Mouse (Mus musculus) cerebellum, postnatal 10 days (tissue): ENCODE measurements around the gene Iqch.

ENCODE experiments used
- DNase-seq, 2 experiments: peaks; one replicate each; pipeline ENCODE4 v3.0.0; 2021; ENCODE audit warnings: mixed read lengths in 2 of 2

Gene Iqch

GRCm38 (mm10) chr9:63492291-63492690 lies 110.0 kb downstream of the Iqch start:
- DNase-seq: peak in 1 of 2 experiments; percentile 8

DNA sequence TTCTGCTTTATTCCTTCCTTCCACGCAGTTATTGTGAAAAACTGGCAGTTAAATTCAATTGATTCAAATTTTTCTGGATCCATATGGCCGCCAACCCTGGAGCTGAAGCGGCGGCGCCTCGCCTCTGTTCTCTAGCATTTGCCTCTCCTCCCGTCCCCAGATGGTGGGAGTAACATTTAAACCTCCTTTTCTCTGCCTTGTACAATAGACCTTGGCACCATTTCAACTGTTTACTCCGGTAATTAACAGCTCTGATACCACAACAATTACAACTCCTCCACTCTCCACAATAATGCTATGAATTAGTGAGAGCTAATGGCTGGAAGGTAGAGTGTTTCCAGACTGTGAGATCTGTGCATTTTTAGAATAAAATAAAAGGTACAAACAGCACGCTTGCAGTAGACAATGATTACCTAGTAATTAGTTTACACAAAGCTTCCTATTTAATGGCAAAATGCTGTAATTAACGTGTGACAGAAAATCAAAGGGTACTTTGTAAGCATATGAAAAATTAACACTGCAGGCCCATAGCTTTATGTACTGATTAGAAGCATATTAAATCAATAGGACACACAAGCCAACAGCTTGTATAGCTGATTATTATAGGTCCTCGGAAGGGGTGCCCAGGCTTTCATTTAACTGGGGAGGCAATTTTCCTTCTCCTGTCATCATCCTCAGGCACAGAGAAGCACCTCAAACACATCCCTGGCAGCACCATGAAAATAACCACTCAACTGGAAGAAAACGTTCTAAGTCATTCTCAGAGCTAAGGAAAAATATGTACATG lies 111.6 kb downstream of the Iqch start:
- DNase-seq: peak; percentile 55 to 56

DNA sequence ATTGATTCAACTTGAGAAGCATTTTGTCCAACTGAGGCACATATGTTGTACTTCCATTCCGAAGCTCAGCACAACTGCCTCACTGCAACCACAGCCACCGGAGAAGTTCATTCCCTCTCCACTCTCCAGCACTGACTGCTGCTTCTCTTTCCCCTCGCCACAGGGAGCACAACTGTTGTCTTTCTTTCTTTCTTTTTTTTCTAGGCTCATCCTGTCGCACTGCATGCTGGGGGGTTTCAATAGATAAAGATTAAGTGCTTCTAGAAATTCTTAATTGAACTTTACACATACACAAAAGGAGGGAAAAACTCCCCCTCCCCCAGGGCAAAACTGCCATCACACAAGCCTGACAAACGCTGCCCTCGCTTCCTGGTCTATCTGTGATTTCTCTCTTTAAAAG lies 113.1 kb downstream of the Iqch start:
- DNase-seq: no peak

GRCm38 (mm10) chr9:63465561-63465960 lies 136.7 kb downstream of the Iqch start:
- DNase-seq: no peak

DNA sequence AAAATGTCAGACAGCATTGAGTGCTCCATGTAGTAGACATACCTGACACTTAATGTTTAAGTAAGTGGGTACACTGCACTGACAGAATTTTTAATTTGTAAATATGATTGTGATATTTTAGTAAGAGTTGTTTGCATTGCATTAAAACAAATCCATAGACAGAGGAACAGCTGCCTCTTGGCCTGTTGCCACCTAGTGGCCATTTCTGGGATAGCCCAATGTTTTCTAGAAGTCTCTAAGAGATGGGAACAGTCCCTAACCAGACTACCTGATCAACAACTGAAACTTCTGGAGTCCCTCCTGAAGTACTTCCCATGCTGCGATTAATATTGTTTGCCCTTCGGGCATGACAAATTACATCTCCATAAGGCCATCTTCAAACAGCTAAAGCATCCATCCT lies 140.0 kb downstream of the Iqch start:
- peak; percentile 92 to 95 for DNase-seq

DNA sequence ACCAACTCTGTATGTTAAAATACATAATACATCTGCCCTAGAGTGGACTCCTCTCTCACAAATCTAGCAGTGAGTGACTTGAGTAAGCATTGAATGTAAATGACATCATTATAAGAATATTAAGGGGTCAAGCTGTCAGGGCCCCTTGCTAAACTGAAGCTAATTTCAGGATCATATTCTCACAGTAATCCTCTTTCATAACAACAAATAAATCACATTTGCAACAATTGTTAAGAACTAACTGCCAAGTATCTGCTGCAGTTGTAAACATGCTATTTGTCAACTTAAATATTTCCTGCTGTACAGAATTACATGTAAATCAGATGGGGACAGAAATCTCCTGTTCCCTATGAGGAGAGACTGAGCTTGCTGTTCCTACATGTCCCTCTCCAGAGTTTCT lies 145.9 kb downstream of the Iqch start:
- DNase-seq: no peak

DNA sequence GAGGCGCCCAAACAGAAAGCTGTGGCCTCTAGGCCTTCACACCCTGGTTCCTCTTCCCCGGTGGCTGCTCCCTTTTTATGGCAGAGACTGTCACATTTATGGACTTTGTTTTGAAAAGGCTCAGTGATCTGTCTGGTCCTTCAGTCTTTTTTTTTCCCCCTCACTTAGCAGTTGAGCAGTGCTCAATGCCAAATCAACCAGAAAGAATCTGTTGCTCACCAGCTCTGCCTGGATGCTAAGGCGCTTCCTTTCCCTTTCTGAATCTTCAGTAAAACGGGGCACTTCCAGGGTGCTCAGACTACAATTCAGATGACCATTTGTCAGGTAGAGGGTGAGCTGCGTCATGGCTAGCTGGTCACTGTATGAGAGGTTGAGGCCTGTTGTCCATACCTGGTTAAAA lies 148.0 kb downstream of the Iqch start:
- DNase-seq: no peak

DNA sequence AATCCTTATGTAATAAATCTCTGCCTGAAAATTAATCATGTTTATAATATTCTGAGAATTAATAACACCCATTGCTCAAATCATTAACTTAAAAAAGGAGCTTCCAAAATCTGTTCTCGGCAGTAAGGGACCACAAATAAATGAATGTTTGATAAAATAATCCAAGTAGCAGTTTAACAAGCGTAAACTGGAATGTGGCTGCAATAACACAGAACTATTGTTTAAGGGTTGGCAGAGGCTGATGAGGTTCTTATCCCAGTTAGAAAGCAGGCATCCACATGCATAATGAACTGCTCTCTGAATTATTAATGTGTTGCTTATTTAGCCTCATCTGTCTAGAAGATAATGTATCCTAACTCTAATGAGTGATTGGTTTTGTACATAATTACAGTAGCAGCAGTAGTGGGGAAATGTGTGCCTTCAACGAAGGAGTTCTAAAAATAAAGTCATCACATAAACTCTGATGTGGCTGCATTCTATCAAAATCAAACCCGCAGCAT lies 151.7 kb downstream of the Iqch start:
- no peak for DNase-seq

- no peak for DNase-seq
These were observed 158.6 kb downstream of the Iqch start for GRCm38 (mm10) chr9:63443695-63444094.

DNA sequence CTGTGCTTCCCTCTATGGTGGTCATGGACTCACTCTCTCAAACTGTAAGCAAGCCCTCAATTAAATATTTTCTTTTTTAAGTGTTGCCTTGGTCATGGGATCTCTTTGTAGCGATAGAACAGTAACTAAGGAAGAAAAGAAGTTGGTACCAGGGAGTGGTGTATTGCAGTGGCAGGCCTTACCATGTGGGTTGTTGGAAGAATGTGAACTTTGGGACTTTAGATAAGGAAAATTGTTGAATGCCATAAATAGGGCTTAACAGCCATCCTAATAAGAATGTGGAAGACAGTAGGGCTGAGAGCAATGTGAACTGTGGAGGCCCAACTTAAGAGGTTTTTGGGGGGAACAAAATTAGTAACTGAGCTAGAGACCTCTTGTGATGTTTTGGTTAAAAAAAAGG lies 171.6 kb downstream of the Iqch start:
- no peak for DNase-seq

GRCm38 (mm10) chr9:63421096-63421736 lies 181.1 kb downstream of the Iqch start:
- peak; percentile 11 to 17 for DNase-seq

DNA sequence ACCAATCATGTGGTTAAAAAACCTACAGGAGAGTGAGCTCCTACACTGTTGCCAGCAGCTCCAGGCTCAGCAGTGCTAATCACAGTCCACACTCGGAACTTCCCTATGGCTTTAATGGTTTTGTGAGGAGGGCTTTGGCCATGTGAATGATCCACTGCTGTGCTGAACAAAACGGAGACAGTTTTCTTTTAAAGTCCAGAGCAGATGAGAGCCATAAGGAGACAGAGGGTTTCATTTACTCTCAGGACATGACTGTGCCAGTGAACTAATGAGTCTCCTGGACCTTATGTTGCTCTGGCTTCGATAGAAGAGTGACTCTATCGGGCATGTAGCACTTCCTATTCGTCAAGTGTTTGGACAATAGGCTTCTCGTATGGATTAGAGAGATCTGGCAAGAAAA lies 181.9 kb downstream of the Iqch start:
- peak; percentile 48 to 66 for DNase-seq

- no peak for DNase-seq
These were observed 202.1 kb downstream of the Iqch start for GRCm38 (mm10) chr9:63400176-63400575.

- no peak for DNase-seq
These were observed 202.9 kb downstream of the Iqch start for GRCm38 (mm10) chr9:63399463-63399815.

DNA sequence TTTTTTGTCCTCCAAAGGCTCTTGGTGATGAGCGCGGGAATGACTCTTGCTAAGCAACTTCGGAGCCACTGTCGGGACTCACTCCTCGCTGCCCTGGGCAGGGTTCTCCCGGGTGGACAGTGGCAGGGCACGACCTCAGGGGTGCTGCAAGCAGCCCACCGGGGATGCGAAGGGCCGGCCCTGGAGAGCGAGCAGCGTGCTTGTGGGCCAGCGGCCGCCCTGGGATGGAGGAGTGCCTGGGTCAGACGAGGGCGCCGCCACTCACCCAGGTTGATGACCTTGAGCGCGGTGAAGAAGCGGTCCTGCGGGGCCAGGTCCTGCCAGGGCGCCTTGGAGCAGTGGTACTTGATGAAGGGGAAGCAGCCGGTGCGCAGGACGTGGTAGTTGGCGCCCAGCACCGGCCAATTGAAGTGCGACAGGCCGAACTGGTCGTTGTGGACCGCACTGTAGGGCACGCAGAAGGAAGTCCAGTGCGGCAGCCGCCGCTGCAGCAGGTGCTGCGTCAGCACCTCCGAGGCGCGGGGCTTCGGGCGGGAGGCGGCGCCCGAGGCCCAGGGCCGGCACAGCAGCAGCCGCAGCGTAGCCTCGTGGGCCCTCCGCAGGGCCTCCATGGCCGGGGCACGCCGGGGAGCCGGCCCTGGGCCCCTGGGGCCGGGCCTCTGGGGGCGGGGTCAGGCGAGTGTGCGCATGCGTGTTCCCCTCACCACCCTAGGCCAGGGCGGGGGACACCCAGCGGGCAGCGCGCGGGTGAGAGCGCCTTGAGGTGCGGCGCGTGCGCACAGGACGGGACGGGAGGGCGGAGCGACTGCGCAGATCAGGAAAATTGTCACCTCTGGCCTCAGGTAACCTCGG lies 203.5 kb downstream of the Iqch start, which contains the start of gene 2300009A05Rik:
Gene 2300009A05Rik (minus strand): TSS at position 636 of the 852 bp plus-strand sequence.
- DNase-seq: peak; percentile 92 to 96

DNA sequence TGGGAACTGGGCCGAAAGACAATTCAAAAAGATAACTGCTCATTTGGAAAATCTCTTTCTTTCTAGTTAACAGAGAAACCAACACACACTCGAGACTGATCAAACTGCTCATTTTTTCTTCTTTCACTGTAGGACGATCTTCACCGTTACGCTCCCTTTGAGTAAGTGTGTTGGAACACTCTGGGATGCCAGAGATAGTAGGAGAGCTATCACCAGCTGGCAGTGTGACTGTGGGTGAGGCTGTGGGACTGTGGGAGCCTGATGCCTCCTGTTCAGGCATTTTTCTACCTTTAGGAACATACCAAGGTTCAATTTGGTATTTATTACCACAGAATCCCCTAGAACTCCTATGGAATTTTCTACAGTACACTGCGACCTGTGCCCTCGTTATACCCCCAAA lies 206.7 kb downstream of the Iqch start:
- DNase-seq: no peak

- DNase-seq: no peak
These were observed 211.0 kb downstream of the Iqch start for GRCm38 (mm10) chr9:63391307-63391706.

GRCm38 (mm10) chr9:63382761-63383160 lies 219.5 kb downstream of the Iqch start:
- no peak for DNase-seq

DNA sequence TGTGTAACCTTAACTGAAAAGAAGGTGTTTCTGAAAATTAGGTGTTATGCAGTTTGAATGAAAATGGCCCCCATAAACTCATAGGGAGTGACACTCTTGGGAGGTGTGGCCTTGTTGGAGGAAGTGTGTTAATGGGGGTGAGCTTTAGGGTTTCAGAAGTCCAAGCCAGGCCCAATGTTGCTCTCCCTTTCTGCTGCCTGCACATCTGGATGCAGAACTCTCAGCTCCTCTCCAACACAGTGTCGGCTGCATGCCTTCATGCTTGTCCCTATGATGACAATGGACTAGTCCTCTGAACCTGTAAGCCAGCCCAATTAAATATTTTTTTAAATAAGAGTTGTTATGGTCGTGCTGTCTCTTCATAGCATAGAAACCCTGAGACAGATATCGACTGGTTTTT lies 222.0 kb downstream of the Iqch start:
- DNase-seq: no peak

DNA sequence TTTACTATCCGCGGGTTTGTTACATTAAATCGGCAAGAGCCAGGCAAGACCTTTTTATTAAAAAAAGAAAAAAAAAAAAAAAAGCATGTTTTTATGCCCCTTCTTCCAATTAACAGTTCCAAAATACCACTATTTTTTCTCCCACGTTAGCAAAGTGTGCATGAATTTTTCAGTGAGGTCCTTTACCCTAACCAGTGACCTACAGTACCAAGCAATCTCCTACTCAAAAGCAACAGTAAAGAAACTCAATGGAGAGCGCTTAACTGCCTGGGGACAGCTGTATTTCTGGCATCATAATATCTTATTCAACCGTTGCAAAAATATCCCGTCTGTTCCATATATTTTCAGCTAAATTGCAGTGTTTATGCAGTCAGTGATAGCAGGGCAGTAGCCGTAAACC lies 224.1 kb downstream of the Iqch start:
- peak in 1 of 2 experiments; percentile 37 for DNase-seq

DNA sequence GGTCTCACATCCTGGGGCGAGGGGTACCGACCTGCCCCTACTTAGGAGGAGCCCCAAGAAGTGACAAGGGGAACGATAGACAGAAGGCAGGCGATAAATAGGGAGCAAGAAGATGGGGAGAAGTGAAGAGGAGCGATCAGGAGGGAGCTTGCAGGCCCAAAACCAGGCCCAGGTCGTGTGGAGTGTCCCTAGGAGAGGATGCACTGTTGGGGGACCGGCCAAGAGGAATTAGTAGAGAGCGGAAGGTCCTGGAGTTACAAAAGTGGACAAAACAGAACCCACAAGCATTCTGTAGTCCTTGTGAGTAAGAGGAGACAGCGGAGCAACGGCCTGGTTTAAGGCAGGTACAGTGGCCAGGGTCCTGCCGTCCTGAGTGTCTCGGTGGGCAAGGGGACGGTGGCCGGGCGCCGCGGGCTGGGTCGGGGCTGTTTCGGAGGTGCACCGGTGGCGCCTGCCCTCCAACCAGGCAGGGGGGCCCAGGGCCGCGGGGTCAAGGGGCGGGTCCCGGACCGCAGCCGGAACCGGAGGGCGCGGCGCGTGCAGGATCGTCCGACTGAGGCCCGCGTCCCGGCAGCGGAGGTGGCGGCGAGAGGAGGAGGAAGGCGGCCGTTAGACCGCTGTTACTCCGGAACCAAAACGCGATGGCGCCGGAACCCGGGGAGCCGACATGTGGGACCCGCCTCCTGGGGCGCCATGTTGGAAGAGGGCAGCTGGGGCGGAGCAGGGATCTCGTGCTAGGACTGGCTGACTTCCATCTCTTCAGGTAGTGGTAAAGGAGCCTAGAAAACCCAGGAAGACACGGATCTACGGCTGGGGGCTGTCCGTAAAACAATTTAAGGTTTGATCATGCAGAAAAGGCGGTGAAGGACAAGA lies 224.8 kb downstream of the Iqch start, which contains the start of gene Map2k5:
Gene Map2k5 (minus strand): TSS at position 633 of the 873 bp plus-strand sequence.
- peak; percentile 97 for DNase-seq

DNA sequence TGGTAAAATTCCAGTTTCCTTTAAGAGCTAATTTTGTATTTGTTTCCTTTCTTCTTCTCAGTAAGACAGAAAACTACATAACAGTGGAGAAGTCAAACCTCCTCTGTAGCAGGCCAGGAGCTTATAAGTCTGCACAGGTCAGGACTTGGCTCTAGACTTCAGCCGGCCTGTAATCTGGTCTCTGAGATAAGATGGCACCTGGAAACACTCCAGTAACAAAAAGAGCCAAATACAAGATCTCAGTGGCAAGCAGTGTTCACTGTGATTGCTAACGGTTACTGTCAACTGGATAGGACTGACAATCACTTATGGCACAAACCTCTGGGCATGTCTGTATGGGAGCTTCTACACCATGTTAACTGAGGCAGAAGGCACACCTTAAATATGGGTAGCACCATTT lies 229.0 kb downstream of the Iqch start:
- DNase-seq: no peak
